Mouse (Mus musculus): Measurements from ENCODE around the gene Inpp4b. TPM values are rescaled to one million over a fixed set of nuclear protein-coding genes. Genes with fewer than 3 reads are reported as not detected.

Inpp4b gene
- polyA plus RNA-seq, 1 experiment from 2014 or later, result 20.7 TPM

DNA sequence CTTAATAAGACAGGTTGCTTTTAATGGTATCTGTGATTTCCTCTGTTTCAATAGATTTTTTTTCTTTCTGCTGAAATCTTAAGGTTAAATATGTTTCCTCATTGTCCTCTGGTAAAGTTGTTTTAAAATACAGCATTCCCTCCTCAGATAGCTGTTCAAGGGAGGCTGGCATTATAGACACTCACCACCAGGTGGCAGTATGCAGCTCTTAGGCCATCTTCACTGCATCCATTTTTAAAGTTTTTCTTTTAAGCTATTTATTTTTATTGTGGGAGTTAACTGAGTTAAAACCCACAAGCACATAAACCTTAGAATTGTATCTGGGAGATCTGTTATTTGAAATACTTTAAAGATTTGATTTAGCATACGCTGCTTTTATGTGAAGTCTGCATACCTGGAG, 7.1 kb downstream of the Inpp4b start:
- H3K27me3 ChIP-seq (replicated peaks; ENCODE audit: insufficient read depth, low read length), result no peaks in the 10 kb centered on the region
- no peak overlapping the region for H3K9ac ChIP-seq (replicated peaks; ENCODE audit: low read depth)
- H3K27ac ChIP-seq (ENCODE audit: low read length), result no peak overlapping the region
- peak; percentile 82 for TF ChIP-seq CTCF (IDR thresholded peaks at IDR 0.05)
- no peak for TF ChIP-seq EP300 (IDR thresholded peaks at IDR 0.05)
- 83% methylated on average over 1 of the region's 1 CpGs for WGBS
- no peaks in the 10 kb centered on the region for H3K4me1 ChIP-seq (ENCODE audit: insufficient read depth, low read depth, low read length)
- H3K36me3 ChIP-seq (ENCODE audit: insufficient read depth, low read length), result no peaks in the 10 kb centered on the region
- peak; percentile 72 for DNase-seq (ENCODE audit: low spot score)
- no peak for ATAC-seq
- no peaks in the 10 kb centered on the region for H3K9me3 ChIP-seq (ENCODE audit: low read length)
- no peak overlapping the region for H3K4me3 ChIP-seq (ENCODE audit: low read depth, low read length)
- no peak overlapping the region for H3K4me2 ChIP-seq (replicated peaks; ENCODE audit: low read depth, low read length)

DNA sequence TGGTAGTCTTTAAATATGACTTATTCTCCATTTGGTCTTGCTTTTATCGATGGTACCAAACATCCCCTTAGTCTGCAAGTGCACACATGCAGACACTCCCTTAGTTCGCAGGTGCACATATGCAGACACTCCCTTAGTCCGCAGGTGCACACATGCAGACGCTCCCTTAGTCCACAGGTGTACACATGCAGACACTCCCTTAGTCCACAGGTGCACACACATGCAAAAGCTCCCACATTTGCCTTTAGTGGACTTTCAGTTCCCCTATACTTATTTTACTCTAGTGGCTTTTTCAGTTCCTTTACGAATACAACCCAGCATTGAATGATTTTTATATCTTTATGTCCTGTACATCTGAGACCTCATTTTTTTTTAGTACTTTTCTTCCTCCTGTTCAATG, 11.1 kb downstream of the Inpp4b start:
- DNase-seq (ENCODE audit: low spot score), result no peak
- ATAC-seq, result no peak
- Histone ChIP-seq H3K4me1 (ENCODE audit: insufficient read depth, low read depth, low read length) (no peaks in the 10 kb centered on the region), H3K27ac (ENCODE audit: low read length) (no peak overlapping the region), H3K4me3 (ENCODE audit: low read depth, low read length) (no peak overlapping the region), H3K9me3 (ENCODE audit: low read length) (no peaks in the 10 kb centered on the region), H3K4me2 (replicated peaks; ENCODE audit: low read depth, low read length) (no peak overlapping the region), H3K36me3 (ENCODE audit: insufficient read depth, low read length) (no peaks in the 10 kb centered on the region), H3K27me3 (replicated peaks; ENCODE audit: insufficient read depth, low read length) (no peaks in the 10 kb centered on the region), H3K9ac (replicated peaks; ENCODE audit: low read depth) (no peak overlapping the region)
- TF ChIP-seq CTCF (IDR thresholded peaks at IDR 0.05) (no peak), EP300 (IDR thresholded peaks at IDR 0.05) (no peak)
- 83% methylated on average over 5 of the region's 5 CpGs for WGBS

DNA sequence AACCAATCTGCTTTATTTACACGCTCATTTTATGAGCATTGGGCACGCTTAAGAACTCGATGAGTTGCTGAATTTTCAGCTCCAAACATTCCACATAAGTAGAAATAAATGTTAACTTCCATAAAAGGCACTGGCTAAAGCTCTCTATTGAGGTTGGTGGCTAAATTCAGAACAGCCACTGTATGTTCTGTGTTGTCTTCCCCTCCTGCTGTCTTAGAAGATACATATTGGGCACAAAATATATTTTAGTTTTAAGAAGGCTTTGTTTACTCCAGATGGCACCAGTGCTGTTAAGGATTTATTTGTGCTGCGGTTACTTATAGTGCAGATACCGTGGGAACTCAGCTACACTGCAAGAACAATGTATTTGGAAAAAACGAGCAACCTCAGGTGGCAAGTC, 15.8 kb downstream of the Inpp4b start:
- Histone ChIP-seq H3K27ac (ENCODE audit: low read length) (no peak overlapping the region), H3K4me2 (replicated peaks; ENCODE audit: low read depth, low read length) (no peak overlapping the region), H3K9ac (replicated peaks; ENCODE audit: low read depth) (no peak overlapping the region), H3K36me3 (ENCODE audit: insufficient read depth, low read length) (no peaks in the 10 kb centered on the region), H3K27me3 (replicated peaks; ENCODE audit: insufficient read depth, low read length) (no peaks in the 10 kb centered on the region), H3K4me1 (ENCODE audit: insufficient read depth, low read depth, low read length) (no peaks in the 10 kb centered on the region), H3K4me3 (ENCODE audit: low read depth, low read length) (no peak overlapping the region), H3K9me3 (ENCODE audit: low read length) (no peaks in the 10 kb centered on the region)
- ATAC-seq, result no peak
- DNase-seq (ENCODE audit: low spot score), result no peak
- WGBS, result 77% methylated on average over 6 of the region's 6 CpGs
- TF ChIP-seq CTCF (IDR thresholded peaks at IDR 0.05) (no peak), EP300 (IDR thresholded peaks at IDR 0.05) (no peak)

DNA sequence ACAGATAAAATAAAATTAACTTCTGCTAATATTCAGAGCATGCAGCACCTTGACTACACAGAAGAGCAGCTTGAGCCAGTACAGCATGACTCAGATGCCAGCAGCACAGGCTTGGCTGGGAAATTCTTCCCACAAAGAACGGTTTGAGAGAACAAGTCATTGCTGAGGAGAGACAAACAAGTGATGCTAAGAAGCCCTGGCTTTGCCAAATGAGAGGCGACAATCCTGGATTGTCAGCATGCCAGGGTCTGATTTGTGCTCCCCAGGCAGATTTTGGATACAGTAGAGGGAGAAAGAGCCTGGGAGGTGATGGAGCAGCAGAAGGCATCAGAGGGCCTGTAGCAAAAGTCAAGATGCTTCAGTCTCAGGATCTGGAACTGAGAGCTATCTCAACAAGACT, 18.2 kb downstream of the Inpp4b start:
- no peaks in the 10 kb centered on the region for H3K4me1 ChIP-seq (ENCODE audit: insufficient read depth, low read depth, low read length)
- no peak for ATAC-seq
- H3K27me3 ChIP-seq (replicated peaks; ENCODE audit: insufficient read depth, low read length), result no peaks in the 10 kb centered on the region
- H3K9ac ChIP-seq (replicated peaks; ENCODE audit: low read depth), result no peak overlapping the region
- no peaks in the 10 kb centered on the region for H3K9me3 ChIP-seq (ENCODE audit: low read length)
- TF ChIP-seq CTCF (IDR thresholded peaks at IDR 0.05) (no peak), EP300 (IDR thresholded peaks at IDR 0.05) (no peak)
- no peaks in the 10 kb centered on the region for H3K36me3 ChIP-seq (ENCODE audit: insufficient read depth, low read length)
- H3K4me2 ChIP-seq (replicated peaks; ENCODE audit: low read depth, low read length), result no peak overlapping the region
- H3K27ac ChIP-seq (ENCODE audit: low read length), result no peak overlapping the region
- 49% methylated on average over 2 of the region's 2 CpGs for WGBS
- H3K4me3 ChIP-seq (ENCODE audit: low read depth, low read length), result no peak overlapping the region
- no peak for DNase-seq (ENCODE audit: low spot score)

DNA sequence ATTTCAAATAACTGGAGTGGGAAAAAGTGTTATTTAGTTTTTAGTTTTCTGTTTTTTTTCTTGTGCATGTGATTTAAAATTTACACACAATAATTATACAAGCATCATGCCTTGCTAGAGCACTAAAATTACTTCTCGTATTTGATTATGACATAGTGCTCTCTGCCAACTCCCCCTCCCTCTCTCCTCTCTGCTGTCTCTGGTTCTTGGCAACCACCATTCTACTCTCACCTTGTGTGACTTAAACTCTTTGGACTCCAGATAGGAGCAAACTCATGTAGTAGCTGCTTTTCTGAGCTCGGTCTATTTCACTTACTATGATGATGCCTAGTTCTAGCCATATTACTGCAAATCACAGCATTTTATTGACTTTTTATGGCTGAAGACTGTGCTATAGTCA, 18.8 kb downstream of the Inpp4b start:
- no peak for TF ChIP-seq EP300 (IDR thresholded peaks at IDR 0.05)
- no peak for TF ChIP-seq CTCF (IDR thresholded peaks at IDR 0.05)
- Histone ChIP-seq H3K27ac (ENCODE audit: low read length) (no peak overlapping the region), H3K27me3 (replicated peaks; ENCODE audit: insufficient read depth, low read length) (no peaks in the 10 kb centered on the region), H3K4me3 (ENCODE audit: low read depth, low read length) (no peak overlapping the region), H3K9ac (replicated peaks; ENCODE audit: low read depth) (no peak overlapping the region), H3K4me1 (ENCODE audit: insufficient read depth, low read depth, low read length) (no peaks in the 10 kb centered on the region), H3K4me2 (replicated peaks; ENCODE audit: low read depth, low read length) (no peak overlapping the region), H3K9me3 (ENCODE audit: low read length) (no peaks in the 10 kb centered on the region), H3K36me3 (ENCODE audit: insufficient read depth, low read length) (no peaks in the 10 kb centered on the region)
- DNase-seq (ENCODE audit: low spot score) (no peak), ATAC-seq (no peak)
- WGBS, result 60% methylated on average over 2 of the region's 2 CpGs

DNA sequence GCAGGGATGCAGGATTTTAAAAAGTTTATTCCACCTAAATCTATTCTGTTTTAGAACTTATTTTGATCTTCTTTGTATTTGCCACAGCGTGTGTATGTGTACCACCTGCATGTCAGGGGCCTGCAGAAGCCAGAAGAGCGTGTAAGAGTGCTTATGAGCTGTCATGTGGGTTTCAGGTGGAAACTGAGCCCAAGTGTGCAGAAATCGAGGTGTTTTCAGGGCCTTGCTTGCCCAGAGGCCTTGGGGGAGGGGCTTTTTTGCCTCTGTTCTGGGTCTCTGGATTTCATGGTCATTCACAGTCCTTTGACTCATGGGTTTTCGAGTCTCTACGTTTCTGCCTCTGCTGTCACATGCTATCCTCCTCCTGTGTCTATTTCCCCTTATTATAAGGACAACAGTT, 28.3 kb downstream of the Inpp4b start:
- no peaks in the 10 kb centered on the region for H3K9me3 ChIP-seq (ENCODE audit: low read length)
- H3K36me3 ChIP-seq (ENCODE audit: insufficient read depth, low read length), result no peaks in the 10 kb centered on the region
- ATAC-seq (no peak), DNase-seq (ENCODE audit: low spot score) (no peak)
- no peaks in the 10 kb centered on the region for H3K4me1 ChIP-seq (ENCODE audit: insufficient read depth, low read depth, low read length)
- no peak overlapping the region for H3K9ac ChIP-seq (replicated peaks; ENCODE audit: low read depth)
- no peak overlapping the region for H3K4me3 ChIP-seq (ENCODE audit: low read depth, low read length)
- no peaks in the 10 kb centered on the region for H3K27me3 ChIP-seq (replicated peaks; ENCODE audit: insufficient read depth, low read length)
- TF ChIP-seq CTCF (IDR thresholded peaks at IDR 0.05) (no peak), EP300 (IDR thresholded peaks at IDR 0.05) (no peak)
- H3K27ac ChIP-seq (ENCODE audit: low read length), result no peak overlapping the region
- WGBS, result 66% methylated on average over 5 of the region's 5 CpGs
- no peak overlapping the region for H3K4me2 ChIP-seq (replicated peaks; ENCODE audit: low read depth, low read length)

DNA sequence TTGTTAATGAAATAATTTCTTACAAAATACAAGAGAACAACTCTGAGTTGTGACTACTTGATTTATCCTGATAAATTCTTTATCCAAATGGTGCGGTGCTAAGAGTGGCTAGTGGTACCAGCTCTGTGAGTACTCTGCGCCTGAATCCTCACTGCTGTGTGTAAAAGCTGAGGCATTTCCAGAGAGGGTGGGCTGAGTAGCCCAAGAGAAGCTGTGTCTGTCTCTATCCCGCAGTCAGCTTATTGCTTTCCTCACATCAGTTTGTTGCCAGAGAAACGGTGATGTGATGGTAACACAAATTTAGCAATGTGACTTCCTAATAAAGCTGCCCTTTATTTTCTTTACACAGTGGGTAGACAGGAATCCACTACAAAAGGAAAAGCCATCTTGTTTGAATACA, 29.5 kb downstream of the Inpp4b start:
- Histone ChIP-seq H3K4me3 (ENCODE audit: low read depth, low read length) (no peak overlapping the region), H3K36me3 (ENCODE audit: insufficient read depth, low read length) (no peaks in the 10 kb centered on the region), H3K4me2 (replicated peaks; ENCODE audit: low read depth, low read length) (no peak overlapping the region), H3K9me3 (ENCODE audit: low read length) (no peaks in the 10 kb centered on the region), H3K27ac (ENCODE audit: low read length) (no peak overlapping the region), H3K4me1 (ENCODE audit: insufficient read depth, low read depth, low read length) (no peaks in the 10 kb centered on the region), H3K9ac (replicated peaks; ENCODE audit: low read depth) (no peak overlapping the region), H3K27me3 (replicated peaks; ENCODE audit: insufficient read depth, low read length) (no peaks in the 10 kb centered on the region)
- 62% methylated on average over 4 of the region's 4 CpGs for WGBS
- DNase-seq (ENCODE audit: low spot score) (no peak), ATAC-seq (no peak)
- TF ChIP-seq EP300 (IDR thresholded peaks at IDR 0.05) (no peak), CTCF (IDR thresholded peaks at IDR 0.05) (no peak)

Data from lung, postnatal 0 days (tissue).